Mouse (Mus musculus) gastrocnemius, adult 8-10 months (tissue): ENCODE data around the gene Nabp1. TPM values are rescaled to one million over a fixed set of nuclear protein-coding genes. Genes with fewer than 3 reads are reported as not detected.
"Not testable (repeated sequence)": the region's sequence is repeated elsewhere in the genome, so short reads cannot be mapped to it uniquely, and the experiment has no call there.

Source experiments
- DNase-seq, 2 experiments: peaks; one replicate each; pipeline ENCODE4 v3.0.0; 2022; ENCODE audit warnings: low spot score in 2 of 2
- total RNA-seq, 4 experiments: library from RNA; stranded (reverse); gene quantifications; 2 replicates each; pipeline ENCODE4 v1.2.4; 2022

The Nabp1 gene
- total RNA-seq, 4 experiments from 2014 or later, result 11.6 to 16.8 (median 13.5) TPM

GRCm38 (mm10) chr1:51493592-51494307, 15.5 kb upstream of the Nabp1 start:
- no peak for DNase-seq

GRCm38 (mm10) chr1:51486291-51486690, 8.1 kb upstream of the Nabp1 start:
- DNase-seq, result no peak

- DNase-seq, result no peak
Measured at GRCm38 (mm10) chr1:51480386-51480785, 2.2 kb upstream of the Nabp1 start.

GRCm38 (mm10) chr1:51479691-51480090, 1.5 kb upstream of the Nabp1 start:
- DNase-seq, result no peak

GRCm38 (mm10) chr1:51479027-51479329, 753 bp upstream of the Nabp1 start:
- DNase-seq, result no peak

- DNase-seq, result peak in 1 of 2 experiments; percentile 19
Measured at GRCm38 (mm10) chr1:51477656-51478081, 556 bp downstream of the Nabp1 start.

GRCm38 (mm10) chr1:51476405-51476804, 1.8 kb downstream of the Nabp1 start:
- no peak for DNase-seq

GRCm38 (mm10) chr1:51468077-51468476, 10.1 kb downstream of the Nabp1 start:
- DNase-seq, result no peak

GRCm38 (mm10) chr1:51467181-51467580, 11.0 kb downstream of the Nabp1 start:
- DNase-seq, result no peak

GRCm38 (mm10) chr1:51466385-51466784, 11.8 kb downstream of the Nabp1 start:
- no peak for DNase-seq

- DNase-seq, result no peak
Measured at GRCm38 (mm10) chr1:51465285-51465684, 12.9 kb downstream of the Nabp1 start.

GRCm38 (mm10) chr1:51463038-51463437, 15.2 kb downstream of the Nabp1 start:
- DNase-seq, result no peak

GRCm38 (mm10) chr1:51458731-51459450, 19.3 kb downstream of the Nabp1 start:
- no peak for DNase-seq

- DNase-seq, result no peak
Measured at GRCm38 (mm10) chr1:51458089-51458488, 20.1 kb downstream of the Nabp1 start.

- no peak for DNase-seq
Measured at GRCm38 (mm10) chr1:51457249-51457648, 21.0 kb downstream of the Nabp1 start.

- no peak for DNase-seq
Measured at GRCm38 (mm10) chr1:51448789-51449188, 29.4 kb downstream of the Nabp1 start.

GRCm38 (mm10) chr1:51445854-51446460, 32.3 kb downstream of the Nabp1 start:
- DNase-seq, result no peak

GRCm38 (mm10) chr1:51445161-51445853, 32.9 kb downstream of the Nabp1 start:
- DNase-seq, result no peak

- DNase-seq, result no peak
Measured at GRCm38 (mm10) chr1:51429775-51430174, 48.5 kb downstream of the Nabp1 start.

GRCm38 (mm10) chr1:51426298-51426697, 51.9 kb downstream of the Nabp1 start:
- no peak for DNase-seq

- DNase-seq, result not testable (repeated sequence)
Measured at GRCm38 (mm10) chr1:51421029-51421428, 57.2 kb downstream of the Nabp1 start.

- no peak for DNase-seq
Measured at GRCm38 (mm10) chr1:51418753-51419152, 59.5 kb downstream of the Nabp1 start.
